Mouse (Mus musculus) 3134 (cell line): ENCODE data around the gene Eml2.

ENCODE experiments used
- DNase-seq: peaks from one replicate; pipeline ENCODE4 v3.0.0-alpha.2; 2011; ENCODE audit warnings: low spot score; ENCODE audit not compliant: insufficient read length; ENCODE audit errors: extremely low read depth

Eml2 gene

DNA sequence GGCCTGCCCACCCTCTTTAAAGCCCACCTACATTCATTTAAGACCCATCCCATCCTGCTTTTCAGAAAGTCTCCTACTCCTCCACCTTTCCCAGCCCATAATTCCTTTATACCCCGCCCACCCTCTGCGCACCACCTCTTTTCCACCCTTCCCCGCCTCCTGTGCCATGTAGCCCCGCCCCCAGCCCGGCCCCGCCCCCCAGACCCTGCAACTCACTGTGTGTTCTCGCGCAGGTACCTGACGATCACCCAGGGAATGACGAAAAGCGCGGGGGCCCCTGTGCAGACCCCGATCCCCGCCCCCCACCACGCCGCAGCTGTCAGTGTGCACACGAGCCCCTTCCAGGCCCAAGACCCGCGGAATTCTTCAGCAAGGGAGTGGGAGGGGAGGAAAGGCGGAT lies 16.1 kb upstream of the Eml2 start:
- no peak for DNase-seq

DNA sequence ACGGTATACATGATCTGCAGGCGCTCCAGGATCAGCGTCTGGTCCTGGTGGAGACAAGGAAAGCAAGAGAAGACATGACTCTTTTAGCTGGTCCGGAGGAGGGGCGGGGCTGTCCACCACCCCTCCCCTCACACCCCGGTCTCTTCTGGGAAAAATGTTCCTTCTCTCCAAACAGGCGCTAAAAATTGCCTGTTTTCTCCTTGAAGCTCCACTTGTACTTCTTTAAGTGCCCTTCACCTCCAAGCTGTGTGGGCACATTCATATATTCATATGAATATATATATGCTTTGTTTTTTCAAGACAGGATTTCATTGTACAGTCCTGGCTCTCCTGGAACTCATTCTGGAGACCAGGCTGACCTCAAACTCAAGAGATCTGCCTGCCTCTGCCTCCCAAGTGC lies 13.3 kb upstream of the Eml2 start:
- no peak for DNase-seq

DNA sequence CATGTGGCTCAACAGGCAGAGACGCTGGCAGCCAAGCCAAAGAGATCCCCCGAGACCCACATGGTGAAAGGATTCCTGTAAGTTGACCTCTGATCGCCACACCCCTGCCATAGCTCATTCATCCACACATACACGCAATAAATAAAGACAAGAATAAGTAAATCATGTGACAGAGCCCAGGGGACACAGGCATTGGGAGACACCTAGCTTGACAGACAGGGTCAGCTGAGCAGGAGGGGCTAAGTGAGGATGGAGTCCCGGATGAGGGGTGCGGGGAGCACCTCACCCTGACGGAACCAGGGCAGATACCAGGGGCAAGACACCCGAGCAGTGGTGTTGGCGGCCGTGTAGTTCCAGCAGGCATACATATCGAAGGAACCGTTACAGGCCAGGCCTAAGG lies 12.5 kb upstream of the Eml2 start:
- no peak for DNase-seq

DNA sequence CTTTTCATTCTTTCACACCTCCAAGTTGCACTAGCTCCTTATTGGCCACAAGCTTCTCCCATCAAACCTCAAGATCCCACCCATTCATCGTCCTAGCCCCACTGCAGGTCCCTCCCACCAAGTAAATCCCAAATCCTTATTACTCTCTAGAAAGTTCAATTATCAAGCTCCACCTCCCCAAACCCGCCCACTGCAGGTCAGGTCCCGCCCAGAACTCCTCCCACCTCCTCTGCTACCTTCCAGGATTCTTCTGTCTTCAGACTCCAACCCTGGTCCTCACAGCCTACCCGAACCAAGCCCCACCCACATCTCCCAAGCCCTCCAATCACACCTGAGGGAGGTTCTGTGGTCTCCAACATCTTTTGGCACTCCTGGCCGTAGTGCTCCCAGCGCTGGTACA lies 12.0 kb upstream of the Eml2 start:
- no peak for DNase-seq

DNA sequence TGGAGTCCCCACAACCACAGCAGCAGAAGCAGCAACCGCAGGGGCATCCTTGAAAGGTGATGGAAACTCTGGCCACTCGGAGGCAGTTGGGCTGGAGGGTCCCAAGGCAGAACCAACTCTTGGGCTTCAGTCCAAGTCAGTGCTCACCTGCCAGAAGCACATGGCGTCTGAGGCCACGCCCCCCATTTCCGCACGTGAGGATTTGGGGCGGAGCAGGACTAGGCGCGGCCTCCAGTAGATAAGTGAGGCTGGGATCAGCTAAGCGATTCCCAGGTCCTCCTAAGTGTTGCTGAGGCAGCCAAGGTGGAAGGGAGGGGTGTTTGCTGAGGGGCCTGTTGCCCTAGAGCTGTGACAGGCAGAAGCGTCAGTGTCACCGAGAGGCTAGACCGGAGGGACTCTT lies 11.2 kb upstream of the Eml2 start:
- DNase-seq, result no peak

DNA sequence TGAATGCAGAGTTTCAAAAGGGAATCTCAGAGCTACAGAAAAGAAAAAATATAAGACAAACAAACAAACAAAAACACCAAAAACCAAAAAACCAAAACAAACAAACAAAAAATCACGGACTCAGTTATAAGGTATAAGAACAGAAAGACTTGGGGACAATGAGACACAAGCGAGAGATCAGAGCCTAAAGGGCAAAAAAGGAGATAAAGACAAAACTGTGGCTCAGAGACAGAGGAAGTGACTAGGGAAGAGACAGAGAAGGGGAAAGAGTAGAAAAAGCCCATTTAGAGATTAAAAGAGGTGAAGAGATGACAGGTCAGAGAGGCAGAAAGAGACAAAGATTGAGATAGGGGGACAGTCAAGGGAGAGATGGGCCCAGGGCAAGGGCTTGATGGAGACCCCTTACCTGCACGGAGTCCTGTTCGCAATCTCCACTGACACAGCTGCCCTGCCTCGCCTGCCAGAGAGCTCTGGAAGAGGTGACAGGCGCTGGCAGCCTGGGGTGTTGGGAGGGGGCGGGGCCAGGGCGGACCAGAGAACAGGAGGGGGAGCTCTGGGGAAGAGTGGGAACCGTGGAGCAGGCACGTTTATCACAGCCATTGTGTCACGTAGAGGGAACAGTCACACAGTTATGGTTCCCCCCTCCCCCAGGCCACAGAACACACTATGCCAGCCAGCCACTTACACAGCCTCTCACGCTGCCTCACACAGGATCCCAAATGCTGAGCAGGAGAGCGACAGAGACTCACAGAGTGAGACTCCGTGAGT lies 10.4 kb upstream of the Eml2 start, which contains the start of gene Gipr:
TSS of gene Gipr (minus strand) at position 472 of the 768 bp plus-strand sequence.
- DNase-seq, result no peak

DNA sequence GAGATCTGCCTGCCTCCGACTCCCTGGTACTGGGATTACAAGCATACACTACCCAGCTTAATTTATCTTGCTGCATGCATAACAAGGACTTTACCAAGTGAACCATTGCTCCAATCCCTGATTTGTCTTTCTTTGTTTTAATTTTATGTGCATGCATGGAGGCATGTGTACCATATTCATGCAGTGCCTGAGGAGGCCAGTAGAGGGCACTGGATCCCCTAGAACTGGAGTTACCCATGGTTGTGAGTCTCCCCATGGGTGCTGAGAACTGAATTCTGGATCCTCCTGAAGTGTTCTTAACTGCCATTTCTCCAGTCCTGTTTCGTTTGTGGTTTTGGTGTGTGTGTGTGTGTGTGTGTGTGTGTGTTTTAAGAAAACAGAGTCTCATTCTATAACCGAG lies 9.2 kb upstream of the Eml2 start:
- no peak for DNase-seq

DNA sequence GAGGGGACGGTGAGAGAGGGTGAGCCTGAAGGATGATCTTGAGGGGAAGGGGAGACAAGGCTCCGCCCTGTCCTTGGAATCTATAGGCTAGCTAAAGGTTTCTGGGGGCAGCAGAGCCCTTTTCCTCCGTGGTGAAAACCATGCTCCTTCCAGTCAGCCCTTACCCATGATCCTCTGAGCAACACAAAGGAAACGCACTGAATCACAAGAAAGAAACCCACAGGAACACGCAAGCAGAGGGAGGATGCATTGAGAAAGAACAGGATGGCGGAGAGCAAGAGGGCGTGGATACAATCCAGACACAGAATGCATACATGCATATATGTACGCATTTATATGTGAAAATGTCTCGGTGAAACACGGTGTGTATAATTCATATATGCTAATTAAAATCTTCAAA lies 6.7 kb upstream of the Eml2 start:
- no peak for DNase-seq

DNA sequence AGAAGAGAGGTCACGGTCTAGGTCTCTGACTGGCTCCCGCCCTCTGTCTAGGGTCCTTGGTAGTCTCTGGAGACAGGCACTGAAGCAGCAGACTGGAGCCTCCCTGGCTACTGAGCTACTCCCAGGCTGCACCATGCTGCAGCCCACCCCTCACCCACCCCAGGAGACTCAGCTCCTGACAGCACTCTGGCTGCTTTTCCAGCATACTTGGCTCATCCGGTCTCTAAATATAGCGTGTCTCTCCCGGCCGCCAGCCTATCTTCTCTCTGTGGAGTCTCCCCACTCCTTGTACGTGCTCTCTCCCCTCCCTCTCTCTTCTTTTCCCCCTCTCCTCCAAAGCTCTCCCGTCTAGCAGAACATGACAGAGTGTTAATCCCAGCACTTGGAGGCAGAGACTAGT lies 6.1 kb upstream of the Eml2 start:
- DNase-seq, result no peak

DNA sequence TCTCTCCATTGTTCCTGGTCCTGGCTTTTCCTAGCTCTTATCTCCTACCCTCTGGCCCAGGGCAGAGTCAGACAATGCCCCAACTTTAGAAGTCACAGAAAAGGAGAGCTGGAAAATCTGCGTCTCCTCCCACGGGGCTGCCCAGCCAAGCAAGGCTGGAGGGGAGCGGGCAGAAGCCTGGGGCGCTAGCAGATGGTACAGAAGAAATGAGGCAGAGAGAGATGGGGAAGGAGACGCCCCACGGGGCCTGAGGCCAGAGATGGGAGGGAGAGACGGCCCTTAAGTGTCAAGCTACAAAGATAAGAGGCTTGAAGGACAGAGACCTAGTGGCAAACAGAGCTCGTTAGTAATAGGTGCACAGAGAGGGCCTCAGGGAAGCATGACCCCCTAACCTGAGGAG lies 4.4 kb upstream of the Eml2 start:
- DNase-seq, result no peak

DNA sequence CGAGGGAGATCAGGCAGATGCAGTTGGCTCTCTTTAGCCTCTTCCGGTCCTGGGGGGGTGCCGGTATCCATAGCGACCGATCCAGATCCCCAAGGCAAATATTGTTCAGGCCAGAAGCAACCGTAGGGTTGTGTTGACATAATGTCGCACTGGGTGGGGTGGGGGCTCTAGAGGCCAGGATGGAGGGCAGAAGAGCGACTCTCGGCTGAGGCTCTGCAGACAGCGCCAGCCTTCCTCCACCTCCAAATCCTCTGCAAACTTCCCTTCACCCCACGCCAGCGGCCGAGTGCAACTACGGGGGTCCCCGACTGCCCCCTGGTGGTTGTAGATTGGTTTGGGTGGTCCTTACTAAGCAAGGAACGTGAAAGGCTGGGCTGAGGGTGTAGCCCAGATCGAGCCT lies 3.3 kb upstream of the Eml2 start:
- DNase-seq, result no peak

DNA sequence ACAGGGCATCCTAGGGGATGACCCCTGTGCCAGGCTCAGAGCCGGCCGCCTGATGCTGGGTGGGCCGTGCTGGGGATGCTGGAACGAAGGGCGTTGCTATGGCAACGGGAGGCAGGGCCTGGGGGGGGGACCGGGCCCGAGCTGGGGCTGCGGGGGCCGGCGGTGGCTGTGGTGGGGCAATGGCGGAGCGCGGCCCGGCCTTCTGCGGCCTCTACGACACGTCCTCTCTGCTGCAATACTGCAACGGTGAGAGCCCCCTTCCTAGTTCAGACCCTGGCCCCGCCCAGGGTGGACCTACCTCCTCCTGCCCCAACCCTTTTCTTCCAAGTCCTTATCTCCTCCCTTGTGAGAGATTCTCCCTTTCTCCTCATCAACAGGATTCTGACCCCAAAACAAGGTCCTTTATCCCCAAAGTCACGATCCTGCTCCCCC lies 311 bp downstream of the Eml2 start:
- no peak for DNase-seq

DNA sequence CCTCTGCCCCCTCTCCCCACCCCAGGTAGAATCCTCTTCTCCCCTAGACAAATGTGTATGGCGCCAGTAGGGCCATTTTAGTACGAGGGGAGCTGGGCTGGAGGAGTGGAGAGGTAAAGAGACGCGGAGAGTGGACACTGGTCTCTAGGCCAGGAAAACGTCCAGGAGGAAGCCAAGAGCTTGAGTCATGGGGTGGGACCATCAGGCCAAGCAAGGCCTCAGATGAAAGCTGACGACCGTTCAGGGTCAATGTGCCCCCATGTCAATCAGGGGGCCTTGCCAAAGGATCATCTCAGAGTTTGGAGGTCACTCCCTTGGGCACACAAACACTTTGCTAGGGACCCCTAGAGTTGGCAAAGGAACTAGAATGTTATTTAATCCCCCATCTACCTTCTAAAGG lies 995 bp downstream of the Eml2 start:
- no peak for DNase-seq

DNA sequence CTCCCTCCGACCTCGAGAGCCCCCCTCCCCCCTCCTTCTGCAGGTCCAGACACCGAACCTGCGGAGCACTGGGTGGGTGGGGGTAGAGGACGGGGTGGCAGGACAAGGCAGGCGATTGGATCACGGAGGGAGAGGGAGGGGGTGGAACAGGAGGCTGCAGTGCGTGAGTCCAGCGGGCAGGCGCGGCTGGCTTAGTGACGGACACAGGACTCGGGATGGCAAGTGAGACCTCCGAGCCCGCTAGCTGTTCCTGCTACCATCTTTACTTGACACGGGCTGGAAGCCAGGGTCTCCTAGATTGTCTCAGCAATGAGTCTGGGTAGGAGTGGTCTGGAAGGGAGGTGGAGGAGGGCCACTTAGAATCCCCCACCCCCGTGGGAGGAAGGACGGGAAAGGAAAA lies 1.8 kb downstream of the Eml2 start:
- DNase-seq, result no peak

DNA sequence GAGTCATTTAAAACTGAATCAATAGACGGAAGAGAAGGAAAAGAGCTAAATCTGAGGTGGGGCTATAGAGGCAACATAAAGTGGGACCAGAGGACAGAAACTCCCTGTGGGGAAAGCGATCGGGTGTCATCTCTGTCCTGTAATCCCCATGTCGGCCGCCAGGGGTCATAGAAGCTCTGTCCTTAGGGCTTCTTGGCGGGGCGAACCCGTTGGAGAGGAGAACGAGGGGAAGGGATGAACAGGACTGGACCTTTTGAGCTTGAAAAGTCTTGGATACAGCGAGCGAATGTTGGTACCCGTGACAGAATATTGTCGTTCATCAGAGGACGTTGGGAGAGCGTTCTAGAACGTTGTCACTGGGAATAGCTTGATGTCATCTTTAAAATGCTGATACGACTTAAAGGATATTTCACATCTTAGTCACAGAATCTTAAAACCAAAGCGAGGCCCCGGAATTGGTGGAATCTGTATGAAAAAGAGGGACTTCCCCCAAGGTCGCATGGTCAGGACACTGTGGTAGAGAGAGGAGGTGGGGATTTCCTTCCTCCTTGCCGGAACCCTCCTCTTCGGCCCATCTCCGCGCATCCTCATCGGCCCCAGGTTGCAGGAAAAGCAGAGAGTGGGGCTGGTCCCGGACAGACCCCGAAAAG lies 2.3 kb downstream of the Eml2 start:
- no peak for DNase-seq

DNA sequence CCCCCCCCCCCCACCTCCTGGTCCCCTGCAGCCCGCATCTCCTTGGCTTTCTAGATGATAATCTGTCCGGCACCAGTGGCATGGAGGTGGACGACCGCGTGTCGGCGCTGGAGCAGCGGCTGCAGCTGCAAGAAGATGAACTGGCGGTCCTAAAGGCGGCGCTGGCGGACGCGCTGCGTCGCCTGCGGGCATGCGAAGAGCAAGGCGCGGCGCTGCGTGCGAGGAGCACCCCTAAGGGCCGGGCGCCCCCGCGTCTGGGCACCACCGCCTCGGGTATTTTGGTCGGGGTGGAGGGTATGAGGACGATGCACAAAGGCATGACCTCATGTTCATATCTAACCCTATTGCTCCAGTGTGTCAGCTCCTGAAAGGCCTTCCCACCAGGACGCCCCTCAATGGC lies 3.0 kb downstream of the Eml2 start:
- DNase-seq, result no peak

DNA sequence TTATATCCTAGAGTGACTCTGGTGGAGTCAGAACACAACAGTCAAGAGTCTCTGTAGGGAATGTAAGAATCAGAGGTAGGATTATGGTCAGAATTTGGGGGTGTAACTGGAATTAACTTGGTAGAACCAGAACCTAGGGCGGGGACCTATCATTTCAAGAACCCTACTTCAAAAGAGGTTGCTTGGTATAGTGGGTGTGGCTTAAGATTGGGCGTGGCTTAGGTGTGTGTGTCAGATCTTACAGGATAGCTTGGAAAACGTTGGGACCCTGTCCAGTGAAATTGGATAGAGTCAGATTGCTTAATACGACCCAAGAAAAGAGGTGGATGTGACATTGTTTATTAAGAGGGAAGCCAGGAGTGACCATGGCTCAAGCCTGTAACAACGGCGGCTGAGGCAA lies 3.7 kb downstream of the Eml2 start:
- no peak for DNase-seq

DNA sequence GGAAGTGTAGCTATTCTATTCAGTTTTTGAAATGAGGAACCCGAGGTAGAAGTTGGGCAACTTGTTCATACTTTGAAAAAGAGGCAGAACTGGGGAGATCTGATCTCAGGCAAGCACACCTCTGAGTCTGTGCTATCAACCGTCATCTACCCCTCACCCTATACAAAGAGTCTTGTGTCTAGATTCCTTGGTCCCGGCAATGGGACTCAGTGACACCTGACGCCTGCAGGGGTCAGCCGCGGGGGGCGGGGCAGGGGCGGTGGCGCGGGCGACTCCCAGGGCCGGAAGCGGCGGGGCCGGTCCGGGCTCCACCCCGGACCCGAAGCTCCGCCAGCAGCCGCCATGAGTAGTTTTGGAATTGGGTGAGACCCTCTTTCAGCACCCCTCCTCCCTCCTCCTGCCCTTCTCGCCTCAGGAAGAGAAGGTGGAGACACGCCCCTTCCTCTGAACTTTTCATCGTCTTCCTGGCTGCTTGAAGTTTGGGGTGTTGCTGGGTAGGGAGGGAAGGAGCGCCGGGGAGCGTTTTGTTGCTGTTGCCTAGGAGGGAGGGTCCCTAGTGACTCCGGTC lies 4.7 kb downstream of the Eml2 start:
- DNase-seq, result peak; percentile 50

DNA sequence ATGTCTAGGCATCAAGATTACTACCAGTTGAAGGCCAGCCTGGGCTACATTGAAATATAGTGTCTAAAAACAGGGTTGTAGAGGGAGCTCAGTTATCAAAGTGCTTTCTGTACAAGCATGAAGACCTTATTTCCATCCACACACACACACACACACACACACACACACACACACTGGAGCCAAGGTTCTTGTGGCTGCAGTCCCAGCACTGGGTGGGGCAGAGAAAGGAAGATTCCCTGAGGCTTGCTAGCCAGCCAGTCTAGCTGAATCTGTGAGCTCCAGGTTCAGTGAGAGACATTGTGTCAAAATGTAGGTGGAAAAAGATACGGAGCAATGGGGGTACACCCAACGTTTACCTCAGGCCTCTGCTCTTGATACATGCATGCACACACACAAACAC lies 8.0 kb downstream of the Eml2 start:
- DNase-seq, result peak; percentile 31

DNA sequence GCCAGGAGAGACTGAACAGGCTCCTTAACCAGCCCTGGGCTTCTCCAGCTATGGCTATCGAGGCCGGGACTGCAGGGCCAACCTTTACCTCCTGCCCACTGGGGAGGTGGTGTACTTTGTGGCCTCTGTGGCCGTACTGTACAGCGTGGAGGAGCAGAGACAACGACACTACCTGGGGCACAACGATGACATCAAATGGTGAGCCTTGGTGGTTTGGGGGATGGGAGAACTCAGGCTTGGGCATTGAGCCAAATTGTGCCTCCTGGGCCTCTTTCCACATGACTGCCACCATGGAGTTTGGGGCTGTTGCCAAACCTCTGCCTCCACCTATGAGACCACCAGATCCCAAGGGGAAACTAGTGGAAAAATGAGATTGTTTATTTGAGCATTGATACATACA lies 8.5 kb downstream of the Eml2 start:
- no peak for DNase-seq

DNA sequence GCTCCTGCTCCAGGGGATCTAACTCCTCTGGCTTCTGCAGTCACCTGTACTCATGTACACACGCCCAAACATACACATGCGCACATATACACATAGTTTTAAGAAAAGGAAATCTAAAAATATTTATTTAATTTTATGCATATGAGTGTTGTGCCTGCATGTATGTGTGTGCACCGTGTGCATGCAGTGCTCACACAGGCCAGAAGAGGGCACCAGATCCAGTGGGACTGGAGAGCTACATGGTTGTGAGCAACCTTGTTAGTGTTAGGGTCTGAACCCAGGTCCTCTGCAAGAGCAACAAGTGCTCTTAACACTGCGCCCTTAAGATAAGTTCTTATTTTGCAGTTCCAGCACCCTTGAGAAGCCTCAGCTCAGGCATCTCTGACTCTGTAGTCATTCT lies 18.5 kb downstream of the Eml2 start:
- DNase-seq, result no peak

DNA sequence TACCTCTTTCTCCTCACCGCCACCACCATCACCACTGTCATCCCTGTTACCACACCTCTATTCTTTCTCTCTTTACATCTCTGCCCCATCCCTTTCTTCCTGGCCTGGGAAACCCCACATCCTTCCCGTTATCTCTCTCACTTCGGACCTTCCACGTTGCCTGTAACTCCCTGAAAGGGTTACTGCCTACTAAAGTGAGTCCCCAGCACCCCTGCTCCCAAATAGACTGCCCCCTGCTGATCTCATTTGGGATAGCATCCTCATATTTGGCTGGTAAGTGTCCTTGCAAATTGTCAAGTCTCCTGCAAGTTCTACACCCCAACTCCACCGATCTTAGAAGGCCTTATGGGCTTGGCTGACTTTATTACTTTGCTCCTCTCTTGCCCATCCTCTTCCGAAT lies 20.5 kb downstream of the Eml2 start:
- no peak for DNase-seq
